Comparison of ENCODE assay signal across 8 mouse cellular contexts in genomic region chr10:4266931-4267310, GRCm38 (mm10). TPM values are rescaled to one million over a fixed set of nuclear protein-coding genes. Genes with fewer than 3 reads are reported as not detected.
A peak's percentile ranks its signal among the peaks of the same experiment; 100 is the strongest.
DNase-seq lines count a peak whose midpoint lies in the region; ATAC-seq and TF ChIP-seq lines count a peak whose summit lies in the region.

No protein-coding gene starts in this region.

- peak; percentile 30; the same call in 1 of the 2 replicates for TF ChIP-seq CTCF in hindbrain, postnatal 0 days (IDR thresholded peaks at IDR 0.05; ENCODE audit: low read depth)

- peaks cover 3% of the 10 kb centered on the region; the same call in 1 of the 2 replicates for H3K4me1 ChIP-seq in kidney, embryonic 14.5 days (ENCODE audit: control insufficient read depth, insufficient read depth, low read length)
- peaks cover 20% of the 10 kb centered on the region for H3K4me1 ChIP-seq in forebrain, embryonic 13.5 days
- peaks cover 5% of the 10 kb centered on the region; the same call in 1 of the 2 replicates for H3K4me1 ChIP-seq in hindbrain, postnatal 0 days (ENCODE audit: insufficient read depth, low read length)
- peaks cover 7% of the 10 kb centered on the region; the same call in 1 of the 2 replicates for H3K4me1 ChIP-seq in liver, embryonic 15.5 days (replicated peaks)

- H3K27me3 ChIP-seq in kidney, embryonic 14.5 days (ENCODE audit: control insufficient read depth, insufficient read depth, low read length): no peaks in the 10 kb centered on the region; the same call in 1 of the 2 replicates
- H3K27me3 ChIP-seq in forebrain, embryonic 13.5 days: no peaks in the 10 kb centered on the region
- H3K27me3 ChIP-seq in hindbrain, postnatal 0 days (ENCODE audit: insufficient read depth, low read length): no peaks in the 10 kb centered on the region
- H3K27me3 ChIP-seq in liver, embryonic 15.5 days: peaks cover 34% of the 10 kb centered on the region

- WGBS in kidney, embryonic 14.5 days: under 1% methylated on average over 11 of the region's 11 CpGs
- under 1% methylated on average over 11 of the region's 11 CpGs for whole genome bisulfite sequencing in forebrain, embryonic 13.5 days
- whole genome bisulfite sequencing in hindbrain, postnatal 0 days: 2% methylated on average over 11 of the region's 11 CpGs
- WGBS in liver, embryonic 15.5 days (ENCODE audit: insufficient replicate concordance): 5% methylated on average over 11 of the region's 11 CpGs

- peak overlapping the region; percentile 68 for H3K27ac ChIP-seq in kidney, embryonic 14.5 days (ENCODE audit: low read depth, low read length)
- 0 out of 2 replicates have a peak overlapping the region, but pooled peaks have one; percentile 35 for H3K27ac ChIP-seq in forebrain, embryonic 13.5 days
- peak overlapping the region; percentile 82 for H3K27ac ChIP-seq in hindbrain, postnatal 0 days
- no peak overlapping the region for H3K27ac ChIP-seq in liver, embryonic 15.5 days (replicated peaks)

- peak overlapping the region; percentile 74 for H3K4me3 ChIP-seq in kidney, embryonic 14.5 days (ENCODE audit: low read length)
- H3K4me3 ChIP-seq in forebrain, embryonic 13.5 days: peak overlapping the region; percentile 68
- H3K4me3 ChIP-seq in hindbrain, postnatal 0 days (ENCODE audit: low read length): peak overlapping the region; percentile 76
- peak overlapping the region; percentile 48 for H3K4me3 ChIP-seq in liver, embryonic 15.5 days (replicated peaks)

- no peaks in the 10 kb centered on the region for H3K36me3 ChIP-seq in kidney, embryonic 14.5 days (ENCODE audit: control insufficient read depth, insufficient read depth, low read length)
- no peaks in the 10 kb centered on the region for H3K36me3 ChIP-seq in forebrain, embryonic 13.5 days (ENCODE audit: poor library complexity, severe bottlenecking)
- no peaks in the 10 kb centered on the region for H3K36me3 ChIP-seq in hindbrain, postnatal 0 days (ENCODE audit: insufficient read depth, low read length)
- no peaks in the 10 kb centered on the region for H3K36me3 ChIP-seq in liver, embryonic 15.5 days (replicated peaks)

- H3K4me2 ChIP-seq in kidney, embryonic 14.5 days (replicated peaks; ENCODE audit: low read depth, low read length): peak overlapping the region; percentile 93
- H3K4me2 ChIP-seq in forebrain, embryonic 13.5 days: peak overlapping the region; percentile 94
- H3K4me2 ChIP-seq in hindbrain, postnatal 0 days (ENCODE audit: low read depth, low read length): peak overlapping the region; percentile 95
- H3K4me2 ChIP-seq in liver, embryonic 15.5 days: peak overlapping the region; percentile 67

- no peak for DNase-seq in kidney, adult 9 months
- DNase-seq in adrenal gland, postnatal 36 days: peak; percentile 23 to 41
- peak; percentile 54 for DNase-seq in hindbrain, postnatal 0 days (ENCODE audit: low spot score)
- peak; percentile 52 for DNase-seq in retina, postnatal 1 day

- H3K9me3 ChIP-seq in kidney, embryonic 14.5 days (ENCODE audit: control insufficient read depth, low read length): no peaks in the 10 kb centered on the region
- H3K9me3 ChIP-seq in forebrain, embryonic 13.5 days (replicated peaks): no peaks in the 10 kb centered on the region
- H3K9me3 ChIP-seq in hindbrain, postnatal 0 days (ENCODE audit: low read length): no peaks in the 10 kb centered on the region
- H3K9me3 ChIP-seq in liver, embryonic 15.5 days (replicated peaks): no peaks in the 10 kb centered on the region

- H3K9ac ChIP-seq in kidney, embryonic 14.5 days (ENCODE audit: low read depth, low read length): peak overlapping the region; percentile 76
- H3K9ac ChIP-seq in forebrain, embryonic 13.5 days: peak overlapping the region; percentile 81
- H3K9ac ChIP-seq in hindbrain, postnatal 0 days (replicated peaks; ENCODE audit: low read length): peak overlapping the region; percentile 73
- H3K9ac ChIP-seq in liver, embryonic 15.5 days: no peak overlapping the region

- ATAC-seq in kidney, embryonic 14.5 days (ENCODE audit: low FRiP score, low TSS enrichment): peak; percentile 37
- peak; percentile 60 for ATAC-seq in forebrain, embryonic 13.5 days
- ATAC-seq in hindbrain, postnatal 0 days: peak; percentile 19
- no peak for ATAC-seq in liver, embryonic 15.5 days (ENCODE audit: insufficient read depth)
- ATAC-seq in erythroid progenitor cell, adult 5-6 weeks (replicated peaks; ENCODE audit: low FRiP score, poor library complexity, severe bottlenecking): no peak

RNA-seq across cellular contexts. Expression of gene Akap12, which starts 0.7 kb away (rescaled TPM):
- 49.1 and 70.7 TPM in 2 replicates for polyA plus RNA-seq in kidney, embryonic 14.5 days (2014; fragmentation: Nextera tagmentation; extraction: Ambion mirVana)
- 10 to 100 TPM; 20.2 to 25.1 TPM for total RNA-seq in adrenal gland, postnatal 36 days (2021)
- 14.7 and 16.3 TPM in 2 replicates for polyA plus RNA-seq in forebrain, embryonic 13.5 days (2015; fragmentation: Nextera tagmentation; extraction: Ambion mirVana)
- total RNA-seq in hindbrain, postnatal 0 days (2014; rRNA removed): 32.9 and 40.4 TPM in 2 replicates
- polyA plus RNA-seq in hindbrain, postnatal 0 days (2015; fragmentation: Nextera tagmentation; extraction: Ambion mirVana): 35.7 and 35.9 TPM in 2 replicates
- 3.9 and 4.0 TPM in 2 replicates for polyA plus RNA-seq in liver, embryonic 15.5 days (2015; fragmentation: Nextera tagmentation; extraction: Ambion mirVana)
- 9.4 and 10.5 TPM in 2 replicates for total RNA-seq in erythroid progenitor cell, adult 5-6 weeks (2015; ENCODE audit: low replicate concordance)
- 6.3 and 9.5 TPM in 2 replicates for total RNA-seq in erythroid progenitor cell, adult 5-6 weeks (2017; ENCODE audit: low replicate concordance)

Comparison
In these comparisons a context has a peak if more than half of its experiments do, and no peak if none do; other contexts are left out.
1. ATAC-seq: peak in kidney, embryonic 14.5 days (single experiment), forebrain, embryonic 13.5 days (single experiment) and hindbrain, postnatal 0 days (single experiment); none in liver, embryonic 15.5 days (single experiment) and erythroid progenitor cell, adult 5-6 weeks (single experiment).
2. Peak in every context shown above with its lines, with median percentiles within 50 percentile points of each other: H3K4me2 ChIP-seq and H3K4me3 ChIP-seq.